Mouse (Mus musculus) lung, embryonic 16.5 days (tissue): ENCODE data around the gene Mapk8ip1. TPM values are rescaled to one million over a fixed set of nuclear protein-coding genes. Genes with fewer than 3 reads are reported as not detected.

Source experiments
- ATAC-seq: fragments of 200-750 bp; cut with Nextera tagmentation; 2 replicates; pipeline ENCODE4 v1.8.0; 2017; ENCODE audit warnings: low read depth, mild to moderate bottlenecking, moderate library complexity
- H3K27ac ChIP-seq: fragments of 300-500 bp; sonication (generic); 2 replicates; pipeline ENCODE4 v1.5.1; 2014; ENCODE audit warnings: mild to moderate bottlenecking, control low read depth, low read length
- H3K27me3 ChIP-seq: fragments of 300-500 bp; sonication (generic); 2 replicates; pipeline ENCODE4 v1.6.1; 2014; ENCODE audit warnings: low read depth, low read length, mixed read lengths; ENCODE audit not compliant: control insufficient read depth, insufficient read depth
- H3K36me3 ChIP-seq: fragments of 300-500 bp; sonication (generic); 2 replicates; pipeline ENCODE4 v1.6.1; 2014; ENCODE audit warnings: low read length; ENCODE audit not compliant: control insufficient read depth, insufficient read depth
- H3K4me1 ChIP-seq: fragments of 300-500 bp; sonication (generic); replicated peaks from 2 replicates; pipeline ENCODE4 v1.6.1; 2014; ENCODE audit warnings: low read length, mixed read lengths; ENCODE audit not compliant: control insufficient read depth, insufficient read depth
- H3K4me2 ChIP-seq: fragments of 300-500 bp; sonication (generic); 2 replicates; pipeline ENCODE4 v1.6.1; 2014; ENCODE audit warnings: low read depth, low read length, control low read depth
- H3K4me3 ChIP-seq: fragments of 300-500 bp; sonication (generic); 2 replicates; pipeline ENCODE4 v1.5.1; 2014; ENCODE audit warnings: mild to moderate bottlenecking, low read length, control low read depth
- H3K9ac ChIP-seq: fragments of 300-500 bp; sonication (generic); 2 replicates; pipeline ENCODE4 v1.6.1; 2014; ENCODE audit warnings: low read length, control low read depth
- H3K9me3 ChIP-seq: fragments of 300-500 bp; sonication (generic); 2 replicates; pipeline ENCODE4 v1.6.1; 2016; ENCODE audit warnings: low read length; ENCODE audit not compliant: control insufficient read depth
- WGBS: fragments of 180-500 bp; shearing (Covaris S2); extraction: QIAGEN DNeasy Blood & Tissue Kit; methylation state at CpG from one replicate; pipeline ENCODE4 v1.1.7; 2014; 5-methylcytosine and 5-hydroxymethylcytosine counted together
- polyA plus RNA-seq: library from polyadenylated mRNA; unstranded; fragments of >200 nt; fragmentation: Nextera tagmentation; extraction: Ambion mirVana; gene quantifications from 2 replicates; pipeline ENCODE4 v1.2.1, GENCODE M21; 2015

Mapk8ip1 gene
- polyA plus RNA-seq, 1 experiment from 2014 or later = 11.0 TPM

DNA sequence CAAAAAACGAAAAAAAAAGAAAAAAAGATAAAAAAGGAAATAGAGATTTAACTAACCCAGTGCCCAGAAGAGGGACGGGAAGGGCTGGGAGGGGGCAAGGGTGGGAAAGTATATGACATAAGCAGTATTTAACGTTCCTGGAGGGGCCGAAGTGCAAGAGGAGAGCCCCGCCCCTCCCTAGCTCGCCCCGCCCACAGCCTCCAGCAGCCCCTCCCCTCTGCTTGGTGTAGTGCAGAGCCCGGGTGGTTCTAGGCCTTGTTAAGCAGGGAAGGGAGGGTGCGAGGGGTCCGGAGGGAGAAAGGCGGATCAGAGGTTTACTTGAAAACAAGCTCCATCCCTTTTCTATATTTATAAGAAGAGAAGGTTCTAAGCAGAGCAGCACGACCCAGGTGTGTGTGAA, 40.2 kb downstream of the Mapk8ip1 start:
- ATAC-seq = no peak
- Histone ChIP-seq H3K4me2 (no peak overlapping the region), H3K36me3 (peaks cover 30% of the 10 kb centered on the region), H3K4me3 (no peak overlapping the region), H3K9me3 (no peaks in the 10 kb centered on the region), H3K9ac (no peak overlapping the region), H3K4me1 (no peaks in the 10 kb centered on the region), H3K27me3 (no peaks in the 10 kb centered on the region), H3K27ac (no peak overlapping the region)
- 27% methylated on average over 12 of the region's 12 CpGs for WGBS

DNA sequence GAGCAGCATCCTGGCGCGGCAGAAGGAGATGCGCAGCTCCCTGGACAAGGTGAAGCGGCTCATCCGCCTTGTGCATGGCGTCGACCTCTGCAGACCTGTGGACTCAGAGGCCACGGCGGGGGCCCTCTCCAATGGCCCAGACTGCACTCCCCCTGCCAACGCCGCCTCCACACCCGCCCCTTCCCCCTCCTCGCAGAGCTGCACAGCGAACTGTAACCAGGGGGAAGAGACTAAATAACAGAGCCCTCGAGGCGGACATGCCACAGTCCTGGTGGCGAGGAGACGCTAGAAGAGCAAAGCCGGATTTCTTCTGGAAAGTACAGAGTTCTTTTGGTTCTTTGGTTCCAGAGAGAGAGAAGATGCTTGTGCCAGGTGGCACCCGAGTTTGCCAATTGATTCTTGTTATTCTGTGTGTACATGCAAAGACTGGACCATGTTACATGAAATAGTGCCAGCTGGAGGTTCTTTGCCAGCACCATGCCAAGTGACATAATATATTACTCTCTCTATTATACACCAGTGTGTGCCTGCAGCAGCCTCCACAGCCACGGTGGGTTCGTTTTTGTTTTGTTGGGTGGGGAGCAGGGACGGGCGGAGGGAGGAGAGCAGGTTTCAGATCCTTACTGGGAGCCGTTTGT, 40.8 kb downstream of the Mapk8ip1 start:
- H3K36me3 ChIP-seq = peaks cover 33% of the 10 kb centered on the region
- H3K27ac ChIP-seq = no peak overlapping the region
- H3K9me3 ChIP-seq = no peaks in the 10 kb centered on the region
- no peaks in the 10 kb centered on the region for H3K4me1 ChIP-seq
- H3K9ac ChIP-seq = no peak overlapping the region
- ATAC-seq = no peak
- H3K4me2 ChIP-seq = no peak overlapping the region
- 73% methylated on average over 25 of the region's 25 CpGs for WGBS
- no peak overlapping the region for H3K4me3 ChIP-seq
- no peaks in the 10 kb centered on the region for H3K27me3 ChIP-seq

DNA sequence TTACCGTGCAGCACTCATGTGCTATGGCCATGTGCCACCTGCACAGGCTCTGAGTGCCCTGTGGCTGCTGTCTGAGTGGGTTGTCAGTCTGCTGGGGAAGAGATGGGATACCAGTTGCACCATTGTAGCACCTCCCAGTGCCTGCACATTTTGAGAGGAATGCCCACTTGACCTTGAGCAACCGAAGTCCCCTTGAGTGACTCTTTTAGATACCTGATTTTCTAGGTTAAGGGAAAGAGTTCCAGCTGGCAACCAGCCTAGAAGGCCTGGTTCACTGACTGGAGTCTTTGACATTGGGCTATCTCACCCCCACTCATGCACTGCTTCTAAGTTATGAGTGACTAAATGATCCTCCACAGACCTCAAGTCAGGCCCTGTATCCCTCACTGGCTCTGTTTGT, 41.8 kb downstream of the Mapk8ip1 start:
- 62% methylated on average over 2 of the region's 2 CpGs for WGBS
- no peak overlapping the region for H3K9ac ChIP-seq
- no peak overlapping the region for H3K4me3 ChIP-seq
- 0 out of 2 replicates have a peak, but pooled peaks have one; percentile 36 for ATAC-seq
- peaks cover 34% of the 10 kb centered on the region for H3K36me3 ChIP-seq
- H3K4me2 ChIP-seq = no peak overlapping the region
- no peaks in the 10 kb centered on the region for H3K27me3 ChIP-seq
- H3K4me1 ChIP-seq = no peaks in the 10 kb centered on the region
- H3K9me3 ChIP-seq = no peaks in the 10 kb centered on the region
- H3K27ac ChIP-seq = no peak overlapping the region

DNA sequence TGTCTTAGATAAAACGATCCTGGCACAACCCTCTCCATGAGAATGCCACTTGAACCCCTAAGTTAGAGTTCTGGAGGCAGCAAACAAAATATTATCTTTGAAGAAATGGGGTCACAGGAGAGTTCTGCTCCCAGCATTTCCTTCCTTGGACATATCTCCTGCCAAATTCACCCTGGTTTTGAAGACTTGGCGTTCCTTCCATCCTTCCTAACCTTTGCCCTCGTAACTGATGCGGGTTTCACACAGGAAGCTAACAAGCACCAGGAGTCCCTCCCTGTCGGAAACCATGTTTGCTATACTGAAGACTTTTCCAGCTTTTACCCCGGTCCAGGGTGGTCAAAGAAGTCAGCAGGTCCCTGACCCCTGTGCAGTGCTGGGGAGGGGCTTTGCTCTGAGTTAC, 46.8 kb downstream of the Mapk8ip1 start:
- H3K4me2 ChIP-seq = no peak overlapping the region
- no peak for ATAC-seq
- no peaks in the 10 kb centered on the region for H3K27me3 ChIP-seq
- peaks cover 32% of the 10 kb centered on the region for H3K36me3 ChIP-seq
- no peak overlapping the region for H3K9ac ChIP-seq
- H3K9me3 ChIP-seq = no peaks in the 10 kb centered on the region
- 44% methylated on average over 6 of the region's 6 CpGs for WGBS
- no peak overlapping the region for H3K27ac ChIP-seq
- no peaks in the 10 kb centered on the region for H3K4me1 ChIP-seq
- H3K4me3 ChIP-seq = no peak overlapping the region

DNA sequence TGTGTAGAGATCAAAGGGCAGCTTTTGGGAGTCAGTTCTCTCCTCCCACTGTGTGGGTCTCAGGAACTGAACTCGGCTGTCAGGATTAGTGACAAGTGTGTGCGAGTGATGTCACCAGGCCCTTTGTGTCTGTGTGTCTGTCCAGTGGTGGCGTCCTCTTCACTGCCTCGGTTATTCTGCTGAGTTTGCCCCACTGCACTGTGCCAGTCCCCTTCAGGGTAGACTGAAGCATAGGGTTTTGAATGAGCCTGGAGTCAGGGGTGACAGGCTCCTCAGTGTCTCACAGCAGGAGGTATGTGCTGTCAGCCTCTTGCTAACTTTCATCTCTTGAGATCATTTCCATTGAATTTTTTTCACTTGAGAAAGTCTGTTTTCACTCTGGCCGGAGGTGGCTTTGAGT, 47.7 kb downstream of the Mapk8ip1 start:
- H3K36me3 ChIP-seq = peaks cover 25% of the 10 kb centered on the region
- no peak overlapping the region for H3K4me2 ChIP-seq
- no peak for ATAC-seq
- no peak overlapping the region for H3K9ac ChIP-seq
- H3K27me3 ChIP-seq = no peaks in the 10 kb centered on the region
- no peaks in the 10 kb centered on the region for H3K9me3 ChIP-seq
- no peaks in the 10 kb centered on the region for H3K4me1 ChIP-seq
- no peak overlapping the region for H3K4me3 ChIP-seq
- H3K27ac ChIP-seq = no peak overlapping the region
- WGBS = 67% methylated on average over 5 of the region's 5 CpGs

DNA sequence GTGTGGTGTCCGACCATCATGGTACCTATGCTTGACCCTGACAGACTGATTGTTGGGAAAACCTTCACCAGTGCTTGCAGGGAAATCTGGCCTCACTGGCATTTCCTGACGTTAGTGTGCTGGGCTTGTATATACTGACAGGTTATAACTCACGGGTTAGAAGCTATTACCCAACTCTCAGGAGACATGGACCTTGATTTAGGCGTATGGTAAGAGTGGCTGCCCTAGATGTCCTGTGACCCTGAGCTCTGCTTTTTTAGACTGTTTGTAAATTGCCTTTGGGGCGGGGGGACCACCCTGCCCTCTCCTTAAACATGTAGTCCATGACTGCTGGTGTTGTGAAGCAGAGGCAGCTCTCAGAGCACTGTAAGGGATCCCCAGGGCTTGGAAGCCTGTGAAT, 50.4 kb downstream of the Mapk8ip1 start:
- Histone ChIP-seq H3K4me1 (no peaks in the 10 kb centered on the region), H3K4me3 (no peak overlapping the region), H3K27ac (no peak overlapping the region), H3K9ac (no peak overlapping the region), H3K36me3 (peaks cover 16% of the 10 kb centered on the region), H3K4me2 (no peak overlapping the region), H3K27me3 (no peaks in the 10 kb centered on the region), H3K9me3 (no peaks in the 10 kb centered on the region)
- 56% methylated on average over 5 of the region's 5 CpGs for WGBS
- no peak for ATAC-seq

DNA sequence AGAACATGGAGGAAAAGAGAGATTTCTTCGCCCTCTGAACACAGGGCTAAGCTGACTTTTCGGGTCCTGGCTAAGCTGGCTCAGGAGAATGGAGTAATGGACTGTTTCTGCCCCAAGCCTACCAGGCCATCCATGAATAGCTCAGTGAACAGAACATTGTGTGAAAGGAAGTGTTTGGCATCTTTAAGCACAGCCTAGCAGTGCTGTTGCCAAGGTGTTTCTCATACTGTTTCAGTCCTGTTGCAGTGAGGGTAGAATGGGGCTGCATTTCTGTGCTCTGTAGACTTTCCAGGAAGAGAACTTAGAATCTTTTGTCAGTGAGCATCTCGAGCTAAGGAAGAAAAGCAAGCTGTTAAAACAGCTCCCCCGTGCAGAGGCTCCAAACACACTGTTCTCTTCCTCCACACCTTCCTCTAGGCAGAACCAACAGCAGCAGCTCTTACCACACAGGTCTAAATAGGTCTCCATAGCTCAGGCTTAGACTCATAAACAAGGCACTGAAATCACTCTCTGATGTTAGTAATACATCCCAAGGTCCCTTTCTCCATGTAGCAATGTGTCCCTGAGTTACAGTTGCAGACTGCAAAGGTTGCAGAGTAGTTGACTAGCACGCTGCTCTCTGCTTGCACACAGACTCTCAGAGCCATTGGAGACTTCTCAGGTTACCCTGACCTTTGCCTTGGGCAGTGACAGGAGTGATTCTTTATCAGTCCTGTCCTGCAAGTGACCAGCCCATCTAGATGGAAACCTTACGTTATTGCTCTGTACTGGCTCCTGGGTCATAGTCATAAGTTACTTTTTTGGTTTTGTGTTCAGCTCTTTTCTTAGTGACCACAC, 51.3 kb downstream of the Mapk8ip1 start:
- 52% methylated on average over 6 of the region's 6 CpGs for WGBS
- ATAC-seq = no peak
- no peak overlapping the region for H3K27ac ChIP-seq

DNA sequence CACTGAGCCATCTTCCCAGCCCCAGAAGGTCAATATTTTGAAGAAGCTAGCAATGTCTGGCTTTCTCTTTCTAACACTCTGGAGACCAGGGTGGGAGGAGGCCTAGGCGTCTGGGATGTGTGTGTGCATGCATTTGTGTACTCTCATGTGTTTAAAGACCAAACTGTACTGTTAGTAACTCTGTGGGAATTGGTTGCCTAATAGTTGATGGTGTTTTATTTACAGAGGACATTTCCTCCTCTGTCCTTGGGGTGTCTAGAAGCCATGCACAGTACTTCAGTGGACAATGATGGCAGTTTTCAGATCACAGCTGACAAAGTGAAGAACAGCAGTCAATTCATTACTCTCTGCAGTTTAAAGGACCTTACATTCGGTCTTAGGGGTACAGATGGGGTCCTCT, 53.9 kb downstream of the Mapk8ip1 start:
- Histone ChIP-seq H3K36me3 (peaks cover 16% of the 10 kb centered on the region), H3K9me3 (no peaks in the 10 kb centered on the region), H3K4me3 (no peak overlapping the region), H3K9ac (no peak overlapping the region), H3K4me1 (no peaks in the 10 kb centered on the region), H3K27me3 (no peaks in the 10 kb centered on the region), H3K27ac (no peak overlapping the region), H3K4me2 (no peak overlapping the region)
- WGBS = 87% methylated on average over 2 of the region's 2 CpGs
- ATAC-seq = no peak

More for the DNA sequence above, 51.3 kb downstream of the Mapk8ip1 start:
- no peak overlapping the region for H3K4me2 ChIP-seq
- H3K4me3 ChIP-seq = no peak overlapping the region
- no peaks in the 10 kb centered on the region for H3K9me3 ChIP-seq
- peaks cover 15% of the 10 kb centered on the region for H3K36me3 ChIP-seq
- H3K27me3 ChIP-seq = no peaks in the 10 kb centered on the region
- H3K4me1 ChIP-seq = no peaks in the 10 kb centered on the region
- H3K9ac ChIP-seq = no peak overlapping the region

DNA sequence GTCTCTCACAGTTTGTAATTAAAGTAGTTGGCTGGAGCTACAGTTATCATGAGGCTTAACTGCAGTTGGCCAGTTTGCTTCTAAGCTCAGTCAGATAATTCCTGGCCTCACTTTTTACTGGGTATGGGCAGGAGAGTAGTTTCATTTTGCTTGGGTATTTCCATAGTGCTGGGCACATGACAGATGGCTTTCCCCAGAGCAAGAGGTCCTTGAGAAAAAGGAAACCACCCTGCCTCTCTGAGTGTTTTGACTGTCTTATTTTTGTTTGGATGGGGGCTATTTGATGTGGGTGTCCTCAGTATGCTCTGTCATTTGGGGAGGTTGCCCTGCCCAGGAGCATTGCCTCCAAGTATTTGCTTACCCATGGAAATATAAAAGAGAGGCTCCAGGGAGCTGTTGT, 58.6 kb downstream of the Mapk8ip1 start:
- ATAC-seq = no peak
- no peaks in the 10 kb centered on the region for H3K4me1 ChIP-seq
- no peak overlapping the region for H3K4me2 ChIP-seq
- H3K27ac ChIP-seq = no peak overlapping the region
- no peak overlapping the region for H3K9ac ChIP-seq
- no peaks in the 10 kb centered on the region for H3K9me3 ChIP-seq
- H3K36me3 ChIP-seq = peaks cover 12% of the 10 kb centered on the region; the same call in 1 of the 2 replicates
- H3K27me3 ChIP-seq = no peaks in the 10 kb centered on the region
- H3K4me3 ChIP-seq = no peak overlapping the region
